Mouse (Mus musculus) intestine, embryonic 15.5 days (tissue): ENCODE measurements around the gene St6gal1. TPM values are rescaled to one million over a fixed set of nuclear protein-coding genes. Genes with fewer than 3 reads are reported as not detected.
A peak's percentile ranks its signal among the peaks of the same experiment; 100 is the strongest.

Experiments
- ATAC-seq: fragments of 200-750 bp; cut with Nextera tagmentation; 2 replicates; pipeline ENCODE4 v1.8.0; 2017; ENCODE audit warnings: moderate TSS enrichment, moderate library complexity
- H3K27ac ChIP-seq: fragments of 300-500 bp; sonication (generic); 2 replicates; pipeline ENCODE4 v1.5.1; 2015; ENCODE audit warnings: mild to moderate bottlenecking, inconsistent platforms
- H3K27me3 ChIP-seq: fragments of 300-500 bp; sonication (generic); replicated peaks from 2 replicates; pipeline ENCODE4 v1.6.1; 2015; ENCODE audit warnings: inconsistent platforms
- H3K36me3 ChIP-seq: fragments of 300-500 bp; sonication (generic); 2 replicates; pipeline ENCODE4 v1.6.1; 2015; ENCODE audit warnings: inconsistent platforms
- H3K4me1 ChIP-seq: fragments of 300-500 bp; sonication (generic); replicated peaks from 2 replicates; pipeline ENCODE4 v1.6.1; 2015; ENCODE audit warnings: inconsistent platforms
- H3K4me2 ChIP-seq: fragments of 300-500 bp; sonication (generic); replicated peaks from 2 replicates; pipeline ENCODE4 v1.6.1; 2015; ENCODE audit warnings: mild to moderate bottlenecking, inconsistent platforms
- H3K4me3 ChIP-seq: fragments of 300-500 bp; sonication (generic); replicated peaks from 2 replicates; pipeline ENCODE4 v1.5.1; 2015; ENCODE audit warnings: inconsistent platforms
- H3K9ac ChIP-seq: fragments of 300-500 bp; sonication (generic); 2 replicates; pipeline ENCODE4 v1.6.1; 2015; ENCODE audit warnings: inconsistent platforms
- H3K9me3 ChIP-seq: fragments of 300-500 bp; sonication (generic); 2 replicates; pipeline ENCODE4 v1.6.1; 2016; ENCODE audit warnings: inconsistent platforms
- WGBS: fragments of 180-500 bp; shearing (Covaris S2); methylation state at CpG from one replicate; pipeline ENCODE4 v1.1.7; 2015; 5-methylcytosine and 5-hydroxymethylcytosine counted together
- polyA plus RNA-seq: library from polyadenylated mRNA; unstranded; fragments of >200 nt; fragmentation: Nextera tagmentation; extraction: Ambion mirVana; gene quantifications from 2 replicates; pipeline ENCODE4 v1.2.1, GENCODE M21; 2015

Gene St6gal1
- polyA plus RNA-seq, 1 experiment from 2014 or later = 15.7 TPM

- no peaks in the 10 kb centered on the region for H3K27me3 ChIP-seq
- H3K4me1 ChIP-seq = no peaks in the 10 kb centered on the region
- H3K9ac ChIP-seq = no peak overlapping the region
- no peak for ATAC-seq
- H3K4me3 ChIP-seq = no peak overlapping the region
- WGBS = 28% methylated on average over 2 of the region's 2 CpGs
- no peak overlapping the region for H3K4me2 ChIP-seq
- no peak overlapping the region for H3K27ac ChIP-seq
- H3K9me3 ChIP-seq = no peaks in the 10 kb centered on the region
- H3K36me3 ChIP-seq = no peaks in the 10 kb centered on the region
These were observed 126.3 kb downstream of the St6gal1 start for GRCm38 (mm10) chr16:23350802-23351201.

- H3K9me3 ChIP-seq = no peaks in the 10 kb centered on the region
- no peak overlapping the region for H3K4me2 ChIP-seq
- no peak overlapping the region for H3K27ac ChIP-seq
- H3K36me3 ChIP-seq = no peaks in the 10 kb centered on the region
- no peak overlapping the region for H3K9ac ChIP-seq
- H3K4me3 ChIP-seq = no peak overlapping the region
- no peaks in the 10 kb centered on the region for H3K27me3 ChIP-seq
- WGBS = 89% methylated on average over 4 of the region's 4 CpGs
- ATAC-seq = no peak
- H3K4me1 ChIP-seq = no peaks in the 10 kb centered on the region
These were observed 136.5 kb downstream of the St6gal1 start for GRCm38 (mm10) chr16:23361031-23361430.

GRCm38 (mm10) chr16:23361434-23361970, 137.0 kb downstream of the St6gal1 start:
- 86% methylated on average over 3 of the region's 3 CpGs for WGBS
- no peak overlapping the region for H3K27ac ChIP-seq
- no peak overlapping the region for H3K4me3 ChIP-seq
- no peaks in the 10 kb centered on the region for H3K9me3 ChIP-seq
- H3K36me3 ChIP-seq = no peaks in the 10 kb centered on the region
- no peak for ATAC-seq
- H3K27me3 ChIP-seq = no peaks in the 10 kb centered on the region
- H3K4me2 ChIP-seq = no peak overlapping the region
- no peak overlapping the region for H3K9ac ChIP-seq
- H3K4me1 ChIP-seq = no peaks in the 10 kb centered on the region

- WGBS = 74% methylated on average over 2 of the region's 2 CpGs
These were observed 139.9 kb downstream of the St6gal1 start for GRCm38 (mm10) chr16:23364328-23364990.

GRCm38 (mm10) chr16:23369124-23369523, 144.6 kb downstream of the St6gal1 start:
- no peaks in the 10 kb centered on the region for H3K9me3 ChIP-seq
- ATAC-seq = no peak
- no peaks in the 10 kb centered on the region for H3K27me3 ChIP-seq
- H3K27ac ChIP-seq = no peak overlapping the region
- H3K36me3 ChIP-seq = no peaks in the 10 kb centered on the region
- H3K4me2 ChIP-seq = no peak overlapping the region
- H3K4me3 ChIP-seq = no peak overlapping the region
- no peaks in the 10 kb centered on the region for H3K4me1 ChIP-seq
- no peak overlapping the region for H3K9ac ChIP-seq
- 49% methylated on average over 3 of the region's 3 CpGs for WGBS

More at GRCm38 (mm10) chr16:23364328-23364990, 139.9 kb downstream of the St6gal1 start:
- Histone ChIP-seq H3K36me3 (no peaks in the 10 kb centered on the region), H3K27me3 (no peaks in the 10 kb centered on the region), H3K4me1 (no peaks in the 10 kb centered on the region), H3K4me2 (no peak overlapping the region), H3K4me3 (no peak overlapping the region), H3K9ac (no peak overlapping the region), H3K9me3 (no peaks in the 10 kb centered on the region), H3K27ac (no peak overlapping the region)
- ATAC-seq = no peak

GRCm38 (mm10) chr16:23370724-23371123, 146.2 kb downstream of the St6gal1 start:
- H3K9ac ChIP-seq = no peak overlapping the region
- WGBS = 81% methylated on average over 7 of the region's 7 CpGs
- H3K9me3 ChIP-seq = no peaks in the 10 kb centered on the region
- no peaks in the 10 kb centered on the region for H3K27me3 ChIP-seq
- no peak overlapping the region for H3K27ac ChIP-seq
- H3K4me3 ChIP-seq = no peak overlapping the region
- H3K4me2 ChIP-seq = no peak overlapping the region
- no peaks in the 10 kb centered on the region for H3K36me3 ChIP-seq
- H3K4me1 ChIP-seq = no peaks in the 10 kb centered on the region
- ATAC-seq = no peak

GRCm38 (mm10) chr16:23372340-23372739, 147.8 kb downstream of the St6gal1 start:
- 54% methylated on average over 2 of the region's 2 CpGs for WGBS
- Histone ChIP-seq H3K36me3 (no peaks in the 10 kb centered on the region), H3K9ac (no peak overlapping the region), H3K4me2 (no peak overlapping the region), H3K4me1 (no peaks in the 10 kb centered on the region), H3K27me3 (no peaks in the 10 kb centered on the region), H3K9me3 (no peaks in the 10 kb centered on the region), H3K4me3 (no peak overlapping the region), H3K27ac (no peak overlapping the region)
- ATAC-seq = no peak

GRCm38 (mm10) chr16:23374068-23374467, 149.5 kb downstream of the St6gal1 start:
- Histone ChIP-seq H3K9me3 (no peaks in the 10 kb centered on the region), H3K27me3 (no peaks in the 10 kb centered on the region), H3K4me2 (no peak overlapping the region), H3K4me1 (no peaks in the 10 kb centered on the region), H3K36me3 (no peaks in the 10 kb centered on the region), H3K9ac (no peak overlapping the region), H3K27ac (no peak overlapping the region), H3K4me3 (no peak overlapping the region)
- no peak for ATAC-seq
- 85% methylated on average over 4 of the region's 4 CpGs for whole genome bisulfite sequencing

- Histone ChIP-seq H3K9me3 (no peaks in the 10 kb centered on the region), H3K4me3 (no peak overlapping the region), H3K4me1 (no peaks in the 10 kb centered on the region), H3K9ac (no peak overlapping the region), H3K27ac (no peak overlapping the region), H3K27me3 (no peaks in the 10 kb centered on the region), H3K36me3 (no peaks in the 10 kb centered on the region), H3K4me2 (no peak overlapping the region)
- WGBS = 42% methylated on average over 5 of the region's 5 CpGs
- 0 out of 2 replicates have a peak, but pooled peaks have one; percentile 23 for ATAC-seq
These were observed 150.4 kb downstream of the St6gal1 start for GRCm38 (mm10) chr16:23374938-23375337.

GRCm38 (mm10) chr16:23376189-23376588, 151.6 kb downstream of the St6gal1 start:
- no peaks in the 10 kb centered on the region for H3K27me3 ChIP-seq
- no peaks in the 10 kb centered on the region for H3K4me1 ChIP-seq
- H3K4me3 ChIP-seq = no peak overlapping the region
- ATAC-seq = no peak
- no peaks in the 10 kb centered on the region for H3K36me3 ChIP-seq
- 43% methylated on average over 10 of the region's 10 CpGs for whole genome bisulfite sequencing
- H3K9ac ChIP-seq = no peak overlapping the region
- no peak overlapping the region for H3K4me2 ChIP-seq
- H3K27ac ChIP-seq = no peak overlapping the region
- no peaks in the 10 kb centered on the region for H3K9me3 ChIP-seq

- ATAC-seq = no peak
- Histone ChIP-seq H3K27me3 (no peaks in the 10 kb centered on the region), H3K4me3 (no peak overlapping the region), H3K9me3 (no peaks in the 10 kb centered on the region), H3K27ac (no peak overlapping the region), H3K4me1 (no peaks in the 10 kb centered on the region), H3K36me3 (no peaks in the 10 kb centered on the region), H3K9ac (no peak overlapping the region), H3K4me2 (no peak overlapping the region)
- 77% methylated on average over 3 of the region's 3 CpGs for WGBS
These were observed 155.1 kb downstream of the St6gal1 start for GRCm38 (mm10) chr16:23379536-23380230.

- no peak overlapping the region for H3K27ac ChIP-seq
- no peak overlapping the region for H3K4me3 ChIP-seq
- no peak overlapping the region for H3K9ac ChIP-seq
- no peaks in the 10 kb centered on the region for H3K27me3 ChIP-seq
- no peak overlapping the region for H3K4me2 ChIP-seq
- no peaks in the 10 kb centered on the region for H3K4me1 ChIP-seq
- H3K9me3 ChIP-seq = no peaks in the 10 kb centered on the region
- ATAC-seq = no peak
- no peaks in the 10 kb centered on the region for H3K36me3 ChIP-seq
These were observed 159.8 kb downstream of the St6gal1 start for GRCm38 (mm10) chr16:23384304-23384703.

GRCm38 (mm10) chr16:23397931-23398330, 173.4 kb downstream of the St6gal1 start:
- no peak overlapping the region for H3K27ac ChIP-seq
- no peaks in the 10 kb centered on the region for H3K36me3 ChIP-seq
- 90% methylated on average over 5 of the region's 5 CpGs for WGBS
- H3K9ac ChIP-seq = no peak overlapping the region
- no peaks in the 10 kb centered on the region for H3K27me3 ChIP-seq
- no peaks in the 10 kb centered on the region for H3K9me3 ChIP-seq
- no peak for ATAC-seq
- H3K4me2 ChIP-seq = no peak overlapping the region
- no peaks in the 10 kb centered on the region for H3K4me1 ChIP-seq
- H3K4me3 ChIP-seq = no peak overlapping the region
